Mouse (Mus musculus) CD8-positive naive resting alpha-beta T cell, adult 2 months (primary cell): ENCODE results near the gene Rbmy.
"Not testable (repeated sequence)": the region's sequence is repeated elsewhere in the genome, so short reads cannot be mapped to it uniquely, and the experiment has no call there.

Experiments used
- DNase-seq, 2 experiments: peaks; one replicate each; pipeline ENCODE4 v3.0.0; 2022; ENCODE audit warnings: low read depth in 2 of 2, low spot score in 2 of 2

Gene Rbmy

GRCm38 (mm10) chrY:2830380-2830779 is at the start of gene Rbmy, which contains the start of gene Gm10256:
TSS of gene Rbmy (plus strand) at chrY:2830680.
TSS of gene Gm10256 (plus strand) at chrY:2830699.
- not testable (repeated sequence) for DNase-seq

GRCm38 (mm10) chrY:2796105-2796504 is 34.4 kb upstream of the Rbmy start, which contains the start of gene Gm4064:
TSS of gene Gm4064 (minus strand) at chrY:2796205.
- DNase-seq, result not testable (repeated sequence)
